Mouse (Mus musculus) embryonic facial prominence, embryonic 12.5 days (tissue): Measurements from ENCODE around the gene Dip2a. TPM values are rescaled to one million over a fixed set of nuclear protein-coding genes. Genes with fewer than 3 reads are reported as not detected.
A peak's percentile ranks its signal among the peaks of the same experiment; 100 is the strongest.

ENCODE experiments used
- ATAC-seq: fragments of 200-750 bp; cut with Nextera tagmentation; 2 replicates; pipeline ENCODE4 v1.8.0; 2017; ENCODE audit not compliant: insufficient number of reproducible peaks, insufficient read depth, low FRiP score, low TSS enrichment
- H3K27ac ChIP-seq: fragments of 300-500 bp; sonication (generic); 2 replicates; pipeline ENCODE4 v1.5.1; 2016; ENCODE audit warnings: mild to moderate bottlenecking
- H3K27me3 ChIP-seq: fragments of 300-500 bp; sonication (generic); 2 replicates; pipeline ENCODE4 v1.6.1; 2016; ENCODE audit warnings: mild to moderate bottlenecking, moderate library complexity
- H3K36me3 ChIP-seq: fragments of 300-500 bp; sonication (generic); 2 replicates; pipeline ENCODE4 v1.6.1; 2016; ENCODE audit warnings: mild to moderate bottlenecking
- H3K4me1 ChIP-seq: fragments of 300-500 bp; sonication (generic); 2 replicates; pipeline ENCODE4 v1.6.1; 2016
- H3K4me2 ChIP-seq: fragments of 300-500 bp; sonication (generic); replicated peaks from 2 replicates; pipeline ENCODE4 v1.6.1; 2016; ENCODE audit warnings: mild to moderate bottlenecking, moderate library complexity
- H3K4me3 ChIP-seq: fragments of 300-500 bp; sonication (generic); 2 replicates; pipeline ENCODE4 v1.5.1; 2016; ENCODE audit warnings: mild to moderate bottlenecking
- H3K9ac ChIP-seq: fragments of 300-500 bp; sonication (generic); 2 replicates; pipeline ENCODE4 v1.6.1; 2016; ENCODE audit warnings: mild to moderate bottlenecking, moderate library complexity
- H3K9me3 ChIP-seq: fragments of 300-500 bp; sonication (generic); 2 replicates; pipeline ENCODE4 v1.6.1; 2016; ENCODE audit warnings: mild to moderate bottlenecking, moderate library complexity
- WGBS: fragments of 180-500 bp; shearing (Covaris S2); methylation state at CpG from one replicate; pipeline ENCODE4 v1.1.7; 2016; 5-methylcytosine and 5-hydroxymethylcytosine counted together
- polyA plus RNA-seq: library from polyadenylated mRNA; unstranded; fragments of >200 nt; fragmentation: Nextera tagmentation; extraction: Ambion mirVana; gene quantifications from 2 replicates; pipeline ENCODE4 v1.2.1, GENCODE M21; 2016

Dip2a gene
- 12.5 and 14.9 TPM in 2 replicates for polyA plus RNA-seq

DNA sequence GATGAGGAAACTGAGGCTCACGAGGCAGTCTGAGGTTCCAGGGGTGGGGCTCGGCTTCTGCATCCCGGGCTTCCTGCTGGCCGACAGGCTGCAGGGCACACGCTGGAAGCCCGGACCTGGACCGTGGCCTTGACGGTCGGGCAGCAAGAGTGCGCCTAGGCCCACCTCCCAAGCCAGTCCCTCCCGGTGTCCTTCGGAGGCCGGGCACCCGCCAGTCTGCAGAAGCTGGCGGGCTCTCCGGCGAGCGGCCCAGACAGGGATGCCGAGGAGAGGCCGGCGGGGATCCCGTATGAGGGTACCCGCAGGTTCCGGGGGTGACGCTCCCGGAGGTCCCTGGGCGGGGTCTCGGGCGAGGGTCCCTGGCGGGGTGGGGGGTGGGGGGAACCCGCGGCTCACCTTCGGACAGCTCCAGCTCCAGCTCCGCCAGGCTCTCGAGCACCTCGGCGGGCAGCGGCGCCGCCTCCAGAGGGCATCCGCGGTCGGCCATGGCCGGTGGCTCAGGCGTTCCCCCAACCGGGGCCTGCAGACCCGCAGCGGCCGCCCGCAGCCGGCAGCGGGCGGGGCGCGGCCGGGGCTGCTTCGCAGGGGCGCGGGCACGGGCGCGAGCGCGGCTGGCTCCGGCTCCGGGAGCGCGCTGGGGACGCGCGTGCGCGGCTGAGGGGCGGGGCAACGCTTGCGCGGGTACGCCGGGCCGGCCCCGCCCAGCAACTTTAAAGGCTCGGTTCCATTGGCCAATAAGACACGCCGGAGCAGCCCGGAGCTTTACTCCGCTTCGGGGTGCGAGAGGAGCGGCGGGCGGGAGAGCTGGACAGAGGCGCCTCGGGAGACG, at the start of gene Dip2a:
TSS of gene Dip2a (minus strand) at position 581 of the 829 bp plus-strand sequence.
- H3K4me1 ChIP-seq, result peaks cover 26% of the 10 kb centered on the region
- 0 out of 2 replicates have a peak, but pooled peaks cover 3% of the 10 kb centered on the region for H3K36me3 ChIP-seq
- H3K27ac ChIP-seq, result peak within 1 kb of the TSS; percentile 87
- H3K9ac ChIP-seq, result peak within 1 kb of the TSS; percentile 88
- no peaks in the 10 kb centered on the region for H3K9me3 ChIP-seq
- peak within 1 kb of the TSS; percentile 73 for H3K4me2 ChIP-seq
- peak; percentile 81 for ATAC-seq
- peak within 1 kb of the TSS; percentile 54 for H3K4me3 ChIP-seq
- 1% methylated on average over 80 of the region's 94 CpGs for WGBS
- no peaks in the 10 kb centered on the region for H3K27me3 ChIP-seq

DNA sequence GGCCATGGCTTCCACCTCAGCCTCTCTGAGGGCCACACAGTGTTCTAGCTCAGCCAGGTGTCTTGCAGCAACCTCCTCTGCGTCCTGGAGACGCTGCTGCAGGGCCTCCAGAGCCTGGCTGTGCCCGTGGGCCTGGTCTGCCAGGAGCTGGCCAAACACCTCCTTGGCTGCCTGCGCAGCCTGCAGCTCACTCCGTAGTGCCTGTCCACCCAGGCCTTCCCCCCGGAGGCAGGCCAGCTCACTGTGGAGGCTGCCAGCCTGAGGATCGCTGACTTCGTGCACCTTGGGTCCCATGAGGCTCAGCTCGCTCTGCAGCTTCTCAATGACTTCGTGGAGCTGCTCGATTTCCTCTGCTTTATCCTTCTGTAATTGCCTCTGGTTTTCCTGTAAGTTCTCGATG, 47.5 kb upstream of the Dip2a start:
- H3K36me3 ChIP-seq, result peaks cover 56% of the 10 kb centered on the region
- no peaks in the 10 kb centered on the region for H3K27me3 ChIP-seq
- WGBS, result 93% methylated on average over 12 of the region's 12 CpGs
- no peak overlapping the region for H3K4me2 ChIP-seq
- H3K4me1 ChIP-seq, result no peaks in the 10 kb centered on the region
- H3K27ac ChIP-seq, result no peak overlapping the region
- no peak for ATAC-seq
- H3K4me3 ChIP-seq, result no peak overlapping the region
- no peak overlapping the region for H3K9ac ChIP-seq
- no peaks in the 10 kb centered on the region for H3K9me3 ChIP-seq

DNA sequence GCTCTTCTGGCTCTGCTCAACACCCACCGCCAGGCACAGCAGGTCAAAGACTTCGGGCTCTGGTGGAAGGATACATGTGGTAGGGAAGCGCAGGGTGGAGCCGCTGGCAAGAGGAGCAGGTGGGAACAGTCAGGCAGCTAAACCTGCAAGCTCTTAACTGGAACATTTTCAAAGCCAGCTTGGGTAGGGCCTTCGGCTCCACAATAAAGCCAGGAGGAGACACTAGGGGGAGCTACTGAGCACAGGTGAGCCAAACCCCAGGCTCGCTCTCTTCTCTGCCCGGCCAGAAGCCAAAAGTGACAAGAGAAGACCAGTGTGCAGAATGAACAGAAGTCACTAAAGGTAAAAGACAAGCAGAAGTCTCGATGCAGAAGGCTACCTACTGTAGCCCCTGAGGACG, 46.7 kb upstream of the Dip2a start:
- Histone ChIP-seq H3K9me3 (no peaks in the 10 kb centered on the region), H3K4me1 (no peaks in the 10 kb centered on the region), H3K4me3 (no peak overlapping the region), H3K36me3 (peaks cover 56% of the 10 kb centered on the region), H3K27me3 (no peaks in the 10 kb centered on the region), H3K27ac (no peak overlapping the region), H3K9ac (no peak overlapping the region), H3K4me2 (no peak overlapping the region)
- ATAC-seq, result no peak
- WGBS, result 87% methylated on average over 9 of the region's 9 CpGs

GRCm38 (mm10) chr10:76391166-76391565, 46.1 kb upstream of the Dip2a start:
- Histone ChIP-seq H3K4me2 (no peak overlapping the region), H3K4me3 (no peak overlapping the region), H3K9me3 (no peaks in the 10 kb centered on the region), H3K27me3 (no peaks in the 10 kb centered on the region), H3K36me3 (peaks cover 57% of the 10 kb centered on the region), H3K27ac (no peak overlapping the region), H3K4me1 (no peaks in the 10 kb centered on the region), H3K9ac (no peak overlapping the region)
- no peak for ATAC-seq
- 95% methylated on average over 9 of the region's 9 CpGs for WGBS

GRCm38 (mm10) chr10:76374981-76375380, 29.9 kb upstream of the Dip2a start:
- no peak overlapping the region for H3K9ac ChIP-seq
- H3K4me2 ChIP-seq, result no peak overlapping the region
- no peaks in the 10 kb centered on the region for H3K27me3 ChIP-seq
- H3K36me3 ChIP-seq, result peaks cover 74% of the 10 kb centered on the region
- 92% methylated on average over 18 of the region's 18 CpGs for WGBS
- no peaks in the 10 kb centered on the region for H3K9me3 ChIP-seq
- no peak overlapping the region for H3K4me3 ChIP-seq
- H3K27ac ChIP-seq, result no peak overlapping the region
- no peak for ATAC-seq
- 0 out of 2 replicates have a peak, but pooled peaks cover 3% of the 10 kb centered on the region for H3K4me1 ChIP-seq

GRCm38 (mm10) chr10:76371736-76372135, 26.6 kb upstream of the Dip2a start:
- Histone ChIP-seq H3K27me3 (no peaks in the 10 kb centered on the region), H3K36me3 (peaks cover 75% of the 10 kb centered on the region), H3K4me1 (0 out of 2 replicates have a peak, but pooled peaks cover 3% of the 10 kb centered on the region), H3K27ac (no peak overlapping the region), H3K4me3 (no peak overlapping the region), H3K9ac (no peak overlapping the region), H3K4me2 (no peak overlapping the region), H3K9me3 (no peaks in the 10 kb centered on the region)
- no peak for ATAC-seq
- WGBS, result 75% methylated on average over 3 of the region's 3 CpGs

- no peak overlapping the region for H3K4me2 ChIP-seq
- H3K27ac ChIP-seq, result no peak overlapping the region
- no peak for ATAC-seq
- peaks cover 71% of the 10 kb centered on the region for H3K36me3 ChIP-seq
- H3K4me1 ChIP-seq, result 0 out of 2 replicates have a peak, but pooled peaks cover 3% of the 10 kb centered on the region
- H3K4me3 ChIP-seq, result no peak overlapping the region
- no peaks in the 10 kb centered on the region for H3K27me3 ChIP-seq
- H3K9me3 ChIP-seq, result no peaks in the 10 kb centered on the region
- no peak overlapping the region for H3K9ac ChIP-seq
- WGBS, result 94% methylated on average over 13 of the region's 13 CpGs
These were observed 23.7 kb upstream of the Dip2a start for GRCm38 (mm10) chr10:76368766-76369165.

- no peak overlapping the region for H3K4me2 ChIP-seq
- 62% methylated on average over 3 of the region's 3 CpGs for WGBS
- no peak for ATAC-seq
- H3K9me3 ChIP-seq, result no peaks in the 10 kb centered on the region
- no peak overlapping the region for H3K27ac ChIP-seq
- no peaks in the 10 kb centered on the region for H3K27me3 ChIP-seq
- H3K4me3 ChIP-seq, result no peak overlapping the region
- peaks cover 37% of the 10 kb centered on the region for H3K36me3 ChIP-seq
- H3K9ac ChIP-seq, result no peak overlapping the region
- no peaks in the 10 kb centered on the region for H3K4me1 ChIP-seq
These were observed 18.1 kb upstream of the Dip2a start for GRCm38 (mm10) chr10:76363233-76363632.

GRCm38 (mm10) chr10:76358468-76358867, 13.4 kb upstream of the Dip2a start:
- Histone ChIP-seq H3K27ac (no peak overlapping the region), H3K36me3 (peaks cover 37% of the 10 kb centered on the region), H3K4me2 (no peak overlapping the region), H3K4me1 (no peaks in the 10 kb centered on the region), H3K9me3 (no peaks in the 10 kb centered on the region), H3K9ac (no peak overlapping the region), H3K4me3 (no peak overlapping the region), H3K27me3 (no peaks in the 10 kb centered on the region)
- no peak for ATAC-seq
- WGBS, result 90% methylated on average over 5 of the region's 5 CpGs

DNA sequence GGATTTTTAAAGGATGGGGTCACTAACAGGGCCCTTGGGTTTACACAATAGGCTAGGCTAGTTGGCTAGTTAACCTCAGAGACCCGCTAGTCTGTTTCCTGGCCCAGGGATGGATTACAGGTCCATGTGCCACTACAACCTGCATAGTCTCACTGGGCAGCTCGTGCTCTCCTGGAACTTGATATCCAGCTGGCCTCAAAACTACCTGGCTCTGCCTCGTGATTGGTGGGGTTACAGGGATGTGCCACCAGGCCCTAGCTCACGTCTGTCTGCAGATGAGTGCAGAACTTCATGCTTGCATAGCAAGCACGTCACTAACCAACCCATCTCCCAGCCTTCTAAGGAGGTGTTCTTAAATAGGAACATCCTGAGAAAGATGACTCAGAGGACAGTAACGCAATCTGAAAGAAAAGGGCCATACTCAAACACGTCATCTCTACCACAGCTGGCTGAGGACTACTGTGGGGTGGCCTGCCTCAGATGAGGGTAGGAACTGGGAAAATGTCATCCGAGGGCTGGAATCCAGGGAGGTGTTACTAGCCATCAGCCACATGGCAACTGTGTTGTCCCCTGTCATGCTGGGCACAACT, 12.3 kb upstream of the Dip2a start:
- Histone ChIP-seq H3K27ac (no peak overlapping the region), H3K36me3 (peaks cover 48% of the 10 kb centered on the region), H3K9me3 (no peaks in the 10 kb centered on the region), H3K27me3 (no peaks in the 10 kb centered on the region), H3K9ac (no peak overlapping the region), H3K4me1 (no peaks in the 10 kb centered on the region), H3K4me2 (no peak overlapping the region), H3K4me3 (no peak overlapping the region)
- no peak for ATAC-seq
- WGBS, result 86% methylated on average over 8 of the region's 8 CpGs

DNA sequence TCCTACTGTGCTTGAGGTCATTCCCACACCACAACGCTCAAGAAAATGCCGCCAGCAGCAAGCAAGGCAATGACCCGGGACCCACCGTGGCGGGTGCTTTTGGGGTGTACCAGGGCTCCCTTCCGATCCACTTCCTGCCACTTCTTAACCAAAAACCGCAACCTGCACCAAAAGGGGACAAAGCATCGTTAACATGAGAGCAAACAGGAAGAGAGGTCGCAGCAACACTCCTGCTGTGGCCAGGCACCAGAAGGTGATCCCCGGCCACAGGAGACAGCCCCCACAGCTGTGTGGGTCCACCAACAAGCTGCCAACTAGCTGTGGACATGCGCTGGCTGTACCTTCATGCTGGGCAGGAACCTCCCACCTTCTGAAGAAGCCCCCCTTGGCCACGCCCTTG, 9.9 kb upstream of the Dip2a start:
- ATAC-seq, result no peak
- H3K27me3 ChIP-seq, result no peaks in the 10 kb centered on the region
- H3K36me3 ChIP-seq, result peaks cover 68% of the 10 kb centered on the region
- H3K4me2 ChIP-seq, result no peak overlapping the region
- H3K9me3 ChIP-seq, result no peaks in the 10 kb centered on the region
- 87% methylated on average over 12 of the region's 12 CpGs for WGBS
- H3K4me3 ChIP-seq, result no peak overlapping the region
- H3K4me1 ChIP-seq, result no peaks in the 10 kb centered on the region
- H3K9ac ChIP-seq, result no peak overlapping the region
- H3K27ac ChIP-seq, result no peak overlapping the region

- H3K27me3 ChIP-seq, result no peaks in the 10 kb centered on the region
- H3K27ac ChIP-seq, result no peak overlapping the region
- H3K4me3 ChIP-seq, result no peak overlapping the region
- peaks cover 69% of the 10 kb centered on the region for H3K36me3 ChIP-seq
- no peak overlapping the region for H3K4me2 ChIP-seq
- H3K4me1 ChIP-seq, result no peaks in the 10 kb centered on the region
- H3K9me3 ChIP-seq, result no peaks in the 10 kb centered on the region
- 96% methylated on average over 12 of the region's 12 CpGs for WGBS
- no peak for ATAC-seq
- no peak overlapping the region for H3K9ac ChIP-seq
These were observed 8.9 kb upstream of the Dip2a start for GRCm38 (mm10) chr10:76353986-76354385.
